Mouse (Mus musculus) ovary, postnatal 10 days (tissue): ENCODE measurements at regions not wholly inside any gene's neighbourhood (a gene's known extent, or its start where the extent isn't known, plus 50 kb on each side); places are given as distances from the start of the nearest gene placed in this dataset.

Experiments used
- DNase-seq: peaks from one replicate; pipeline ENCODE4 v3.0.0; 2022; ENCODE audit warnings: low spot score

DNA sequence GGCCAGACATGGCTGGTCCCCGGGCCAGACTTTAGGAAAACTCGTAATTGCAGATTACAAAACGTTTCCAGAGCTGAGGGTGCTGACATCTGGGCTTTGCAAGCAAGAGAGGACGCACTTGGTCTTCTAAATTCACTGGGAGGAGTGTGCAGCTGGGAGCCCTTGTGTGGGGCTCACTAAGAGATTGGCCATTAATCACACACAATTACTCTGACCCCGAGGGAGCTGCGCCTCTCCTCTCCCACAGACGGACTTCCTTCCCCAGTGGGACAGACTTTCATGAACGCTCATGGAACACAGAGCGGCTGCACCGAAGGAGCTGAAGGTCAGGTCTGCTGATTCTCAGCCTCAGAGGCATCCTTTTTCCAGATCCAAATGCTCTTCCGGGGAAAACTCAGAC, 407.2 kb downstream of the Med13l start:
- DNase-seq, result no peak

DNA sequence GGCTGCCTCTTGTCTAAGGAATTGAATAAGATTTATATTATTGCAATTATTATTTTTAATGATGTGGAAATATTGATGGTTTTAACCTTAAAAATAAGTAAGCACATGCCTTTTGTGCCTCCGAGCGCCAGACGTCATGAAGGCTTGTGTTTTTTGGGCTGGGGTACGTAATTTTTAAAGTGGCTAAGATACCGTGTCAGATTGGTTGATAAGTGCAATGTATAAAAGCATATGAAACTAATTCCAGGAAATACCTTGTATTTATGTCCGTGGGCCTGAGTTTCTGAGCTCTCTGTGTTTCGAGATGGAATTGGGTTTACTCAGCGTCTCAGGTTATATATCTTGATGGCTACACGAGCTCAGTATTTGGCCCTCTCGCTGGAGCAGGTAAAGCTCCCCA, 414.7 kb downstream of the Med13l start:
- DNase-seq, result no peak

DNA sequence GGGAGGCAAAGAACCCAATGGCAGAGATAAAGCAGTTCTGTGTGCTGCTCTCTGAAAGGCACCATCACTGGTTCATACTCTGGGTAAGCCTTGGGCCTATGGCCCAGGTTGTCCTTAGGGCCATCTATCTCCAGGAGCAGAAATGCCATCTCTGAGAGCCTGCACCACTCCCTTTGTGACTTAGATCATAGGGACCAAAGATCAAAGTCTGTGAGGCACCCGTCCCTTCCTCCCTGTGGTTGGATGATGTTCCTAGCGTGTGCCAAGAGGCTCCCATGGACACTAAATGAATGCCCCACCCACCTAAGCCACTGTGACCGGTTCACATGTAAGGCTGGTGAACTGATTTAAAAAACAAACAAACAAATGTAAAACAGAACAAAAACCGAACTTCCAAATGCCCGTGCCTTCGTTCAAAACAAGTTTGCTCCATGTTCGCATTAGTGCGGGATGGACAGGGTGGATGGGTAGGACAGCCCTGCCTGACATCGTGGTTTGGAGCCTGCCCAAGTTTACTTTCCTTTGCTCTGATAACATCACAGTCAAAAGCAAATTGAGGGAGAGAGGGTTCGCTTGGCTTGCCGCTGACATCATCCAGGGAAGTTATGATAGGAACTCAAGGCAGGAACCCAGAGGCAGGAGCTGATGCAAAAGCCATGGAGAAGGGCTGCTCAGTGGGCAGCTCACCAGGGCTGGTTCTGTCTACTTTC, 418.6 kb downstream of the Med13l start:
- DNase-seq, result no peak

DNA sequence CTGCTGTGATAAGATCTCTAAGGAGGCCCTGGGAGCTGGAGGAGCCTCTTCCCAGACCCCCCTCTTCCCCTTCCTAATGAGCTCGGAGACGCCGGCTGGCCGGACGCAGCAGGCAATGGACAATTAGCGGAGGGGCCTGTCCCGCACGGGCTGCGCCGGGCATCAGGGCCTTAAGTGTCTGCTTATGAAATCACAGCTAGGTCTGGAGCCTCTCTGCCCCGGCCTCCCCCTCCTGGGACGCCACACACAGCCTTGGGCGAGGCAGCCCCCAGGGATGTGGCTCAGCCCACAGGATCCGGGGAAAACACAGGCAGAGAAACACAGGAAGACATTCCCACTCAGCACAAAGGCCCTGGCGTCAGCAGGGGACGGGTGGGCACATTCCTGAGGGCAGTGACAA, 420.6 kb downstream of the Med13l start:
- no peak for DNase-seq

DNA sequence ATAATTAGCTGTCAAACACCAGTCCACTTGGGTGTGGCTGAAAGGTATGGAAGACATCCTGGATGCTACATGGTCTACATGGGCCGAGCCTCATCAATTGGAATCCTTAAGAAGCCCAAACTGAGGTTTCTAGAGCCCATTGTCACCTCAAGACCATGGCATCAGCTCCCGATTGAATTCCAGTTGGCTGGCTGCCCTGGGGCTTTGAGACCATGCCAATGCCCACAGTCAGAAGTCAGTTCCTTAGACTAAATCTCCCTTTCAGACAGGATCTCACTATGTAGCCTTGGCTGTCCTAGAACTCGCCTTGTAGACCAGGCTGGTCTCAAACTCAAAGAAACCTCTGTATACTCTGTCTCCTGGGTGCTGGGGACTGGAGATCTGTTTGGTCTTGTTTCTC, 423.8 kb downstream of the Med13l start:
- no peak for DNase-seq

DNA sequence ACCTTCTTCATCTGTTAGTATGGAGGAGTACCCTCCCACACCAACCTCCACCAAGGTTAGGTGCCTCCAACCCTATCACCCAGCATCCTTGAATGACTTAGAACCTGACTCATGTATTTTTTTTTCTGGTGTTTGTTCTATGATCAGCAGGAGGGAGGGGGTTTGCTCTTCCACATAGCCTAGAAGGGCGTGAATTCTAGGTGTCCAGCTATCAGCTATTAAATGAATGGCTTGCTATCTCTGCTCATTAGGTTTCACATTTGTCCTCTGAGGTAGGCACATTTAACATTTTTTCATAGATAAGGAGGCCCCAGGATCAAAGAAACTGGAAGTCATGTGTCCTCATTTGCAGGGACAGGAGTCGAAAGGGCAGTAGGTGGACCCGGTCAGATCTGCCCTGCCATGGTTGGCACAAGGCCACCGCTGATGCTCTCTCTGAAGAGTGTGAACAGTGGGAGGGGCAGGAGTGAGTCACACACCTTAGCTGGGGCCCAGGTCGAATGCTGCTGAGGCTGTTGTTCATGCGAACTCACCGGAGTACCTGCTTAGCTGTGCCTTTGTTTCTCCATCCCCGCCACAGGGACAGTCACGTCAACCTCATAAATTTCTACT, 424.4 kb downstream of the Med13l start:
- no peak for DNase-seq

DNA sequence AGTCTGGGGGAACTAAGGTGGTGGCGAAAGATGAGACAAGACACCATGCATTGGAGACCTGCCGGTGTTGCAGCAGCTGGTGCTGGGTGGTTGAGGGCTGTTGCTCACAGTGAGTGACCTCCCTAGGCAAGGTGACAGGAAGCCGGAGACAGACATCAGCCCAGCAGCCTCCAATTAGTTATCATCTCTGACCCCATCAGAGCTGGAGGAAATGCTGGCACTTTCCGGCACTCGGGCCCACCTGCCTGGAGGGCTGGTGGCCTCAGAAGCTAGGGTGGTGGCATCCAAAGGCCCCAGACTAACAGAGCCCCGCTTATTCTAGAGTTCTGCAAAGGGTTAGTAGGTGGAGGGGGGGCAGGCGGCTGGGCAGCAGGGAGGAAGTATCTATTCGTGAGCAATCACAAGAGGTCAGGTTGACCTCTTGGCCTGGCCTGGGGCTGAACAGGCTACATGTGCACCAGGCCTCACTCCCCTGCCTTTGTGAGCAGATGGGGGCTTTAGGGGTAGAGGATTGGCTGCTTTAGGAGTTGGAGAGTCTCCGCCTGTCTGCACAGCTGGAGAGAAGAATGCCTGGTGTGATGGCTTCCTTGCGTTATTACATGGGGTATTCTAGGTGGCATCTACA, 427.0 kb downstream of the Med13l start:
- no peak for DNase-seq

DNA sequence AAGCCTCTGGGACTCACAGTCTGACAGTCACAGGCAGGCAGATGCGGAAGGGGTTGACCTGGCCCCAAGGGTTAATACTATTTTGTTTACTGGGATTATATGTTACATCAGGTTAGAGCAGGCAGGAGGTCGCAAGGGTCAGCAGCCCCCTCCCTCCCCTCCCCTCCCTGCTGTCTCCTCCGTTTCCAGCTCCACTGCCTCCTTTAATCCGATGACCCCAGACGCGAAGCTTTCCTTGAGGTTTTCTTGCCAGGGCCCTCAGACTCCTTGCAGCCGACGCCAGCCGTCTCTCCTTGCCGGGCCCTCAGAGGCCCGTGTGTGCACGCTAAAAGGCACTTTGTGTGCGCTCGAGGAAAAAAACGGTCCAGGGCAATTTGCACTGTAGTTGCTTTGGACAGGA, 438.6 kb downstream of the Med13l start:
- DNase-seq, result no peak

DNA sequence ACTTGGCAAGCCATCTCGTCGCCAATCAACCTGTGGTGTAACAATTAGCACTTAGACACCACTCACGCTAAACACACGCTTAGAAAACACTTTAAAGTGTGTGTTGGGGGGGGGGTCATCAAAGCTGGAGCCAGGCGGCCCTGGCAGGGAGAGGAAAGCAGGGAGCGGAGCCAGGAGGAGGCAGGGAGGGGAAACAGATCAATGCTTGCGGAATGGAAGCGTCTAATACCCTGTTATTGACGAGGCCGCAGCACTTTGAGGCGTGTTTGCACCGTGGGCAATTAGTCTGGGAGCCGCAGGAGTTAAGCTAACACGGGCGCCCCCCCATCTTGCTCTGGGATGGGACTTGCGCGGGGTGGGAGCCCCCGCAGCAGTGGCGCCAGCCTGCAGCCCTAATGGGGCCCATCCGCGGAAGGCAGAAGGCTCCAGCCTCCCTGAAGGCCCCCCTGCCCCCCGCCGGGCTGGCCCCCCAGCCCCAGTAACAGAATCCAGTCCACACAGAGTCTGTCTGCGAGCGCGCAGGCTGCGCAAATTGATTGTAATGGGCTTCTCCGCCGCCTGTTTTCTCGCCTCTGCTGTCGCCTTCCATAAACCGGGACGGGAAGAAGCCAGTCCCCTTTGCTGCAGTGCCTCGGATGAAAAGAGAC, 445.5 kb downstream of the Med13l start:
- DNase-seq, result no peak

DNA sequence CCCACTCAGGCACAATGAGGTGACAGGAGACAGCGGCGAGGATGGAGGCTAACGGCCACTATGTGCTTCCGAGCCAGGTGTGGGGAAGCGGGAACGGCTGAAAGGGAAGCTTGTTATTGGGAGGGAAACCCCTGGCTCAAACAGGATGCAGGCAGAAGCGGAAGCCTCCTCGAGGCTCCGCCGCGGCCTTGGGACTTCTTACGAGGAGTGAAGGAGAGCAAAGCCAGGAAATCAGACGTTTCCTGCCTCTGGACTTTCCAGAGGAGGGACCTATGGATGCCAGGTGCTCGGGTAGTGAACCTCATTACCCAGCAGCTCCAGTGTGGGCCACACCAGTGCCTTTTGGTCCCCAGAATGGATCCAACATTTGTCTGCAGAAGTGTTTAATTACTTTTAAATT, 449.6 kb downstream of the Med13l start:
- no peak for DNase-seq

DNA sequence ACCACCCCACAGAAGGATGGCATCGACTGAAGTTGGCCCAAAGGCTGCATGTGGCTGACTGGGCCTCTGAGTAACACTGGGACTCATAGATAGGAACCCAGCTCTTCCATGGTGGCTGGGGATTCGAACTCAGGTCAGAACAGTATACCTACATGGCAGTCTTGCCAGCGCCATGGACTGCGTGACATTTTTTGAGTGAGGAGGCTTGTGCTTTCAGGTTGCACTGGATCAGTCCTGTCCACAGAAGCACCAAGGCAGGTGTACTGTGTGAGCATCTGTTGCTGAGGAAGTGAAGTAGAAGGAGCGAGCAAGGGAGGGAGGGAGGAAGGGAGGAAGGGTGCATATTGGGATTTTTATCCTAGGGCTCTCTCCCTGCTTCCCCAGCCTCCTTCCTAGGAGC, 454.7 kb downstream of the Med13l start:
- DNase-seq, result no peak

DNA sequence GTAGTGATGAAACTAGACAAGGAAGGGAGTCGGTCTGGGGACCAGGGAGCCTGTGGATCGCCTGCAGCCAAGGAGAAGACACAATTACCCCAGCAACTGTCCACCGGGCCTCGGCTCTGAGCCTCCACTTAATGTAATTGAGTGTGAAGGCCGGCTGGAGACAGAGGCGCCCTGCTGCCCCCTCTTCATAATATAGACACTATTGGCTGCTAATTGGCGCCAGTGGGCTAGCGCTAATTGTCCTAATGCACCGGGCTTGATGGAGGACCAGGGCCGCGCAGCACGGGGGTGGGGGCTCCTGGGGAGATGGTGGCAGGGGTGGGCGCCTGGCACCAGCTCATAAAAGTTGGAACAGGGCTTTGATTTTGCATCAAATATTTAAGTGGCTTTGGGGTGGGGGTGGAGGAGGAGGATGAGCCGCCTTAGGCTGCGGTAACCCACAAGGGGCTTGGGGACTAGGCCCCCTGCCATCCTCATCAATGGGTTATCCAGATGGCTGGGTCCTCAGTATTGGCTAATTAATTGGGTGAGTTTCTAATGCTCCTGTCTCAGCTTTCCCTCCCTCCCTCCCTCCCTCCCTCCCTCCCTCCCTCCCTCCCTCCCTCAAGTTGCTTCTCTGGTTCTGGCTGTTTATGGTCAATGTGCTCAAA, 455.3 kb downstream of the Med13l start:
- no peak for DNase-seq

DNA sequence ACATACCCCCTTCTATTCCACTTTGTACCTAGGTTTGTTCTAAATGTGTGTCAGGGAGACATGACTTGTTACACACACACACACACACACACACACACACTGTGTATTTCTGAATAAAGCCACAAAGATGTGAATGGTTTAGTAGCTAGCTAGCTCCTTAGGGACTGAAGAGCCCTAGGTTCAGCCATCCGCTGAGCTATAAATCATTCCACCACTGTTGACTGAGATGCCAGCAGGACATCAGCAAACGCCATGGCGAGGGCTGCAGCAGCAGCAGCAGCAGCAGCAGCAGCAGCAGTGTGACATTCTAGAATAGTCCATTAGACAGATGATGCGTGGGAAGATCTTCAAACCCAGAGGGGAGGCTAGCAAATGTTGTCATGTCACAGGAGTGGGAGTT, 455.9 kb downstream of the Med13l start:
- no peak for DNase-seq

DNA sequence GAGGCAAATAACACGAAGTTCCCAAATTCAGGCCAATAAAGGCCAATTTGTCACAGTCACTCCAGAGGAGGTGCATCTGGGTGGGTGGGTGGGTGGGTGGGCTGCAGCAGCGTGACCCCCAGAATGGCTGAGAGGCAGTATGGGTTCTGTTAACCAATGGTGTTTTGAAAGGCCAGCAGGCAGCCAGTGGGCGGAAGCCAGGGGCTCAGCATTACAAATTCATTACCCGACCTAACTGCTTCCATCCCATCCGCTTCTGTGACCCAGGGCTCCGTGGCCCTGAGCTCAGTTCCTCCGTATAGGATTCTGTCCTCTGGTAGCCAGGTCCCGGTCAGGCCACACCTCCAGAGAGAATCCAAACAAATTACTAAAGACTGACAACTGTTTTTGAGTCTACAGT, 463.5 kb downstream of the Med13l start:
- no peak for DNase-seq

DNA sequence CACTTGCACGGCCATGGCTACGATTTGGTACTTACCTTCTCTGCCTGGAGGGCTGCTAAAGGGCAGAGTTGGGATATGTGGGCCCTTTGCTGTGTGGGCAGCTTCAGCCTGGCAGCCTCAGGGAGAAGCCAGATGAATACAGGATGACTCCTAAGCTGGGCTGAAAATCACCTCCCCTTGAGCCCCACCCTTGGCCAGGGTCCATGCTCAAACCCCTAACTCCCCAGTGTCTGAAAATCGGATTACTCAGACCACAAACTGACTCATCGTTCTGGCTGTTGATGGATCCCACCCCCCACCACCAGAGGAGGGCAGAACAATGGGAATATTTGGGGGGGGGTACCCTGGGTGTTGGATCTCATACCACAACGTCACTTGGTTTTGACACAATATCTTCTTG, 471.6 kb downstream of the Med13l start:
- DNase-seq, result no peak

DNA sequence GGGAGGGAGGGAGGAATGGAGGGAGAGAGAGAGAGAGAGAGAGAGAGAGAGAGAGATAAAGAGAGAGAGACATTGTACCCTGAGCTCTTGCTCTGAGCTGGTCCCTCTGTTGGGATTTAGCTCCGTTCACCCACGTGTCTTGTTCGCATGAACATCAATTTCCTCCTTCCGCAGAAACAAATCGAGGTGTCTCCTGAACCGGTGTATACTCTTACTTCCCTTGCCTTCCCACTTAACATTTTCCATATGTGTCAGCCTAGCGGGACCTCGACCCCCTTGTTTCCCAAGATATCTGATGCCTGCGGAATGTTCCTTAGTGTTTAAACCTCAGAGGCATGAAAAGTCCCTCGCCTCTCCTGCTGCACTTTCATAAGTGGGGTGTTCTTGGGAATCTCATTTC, 484.1 kb downstream of the Med13l start:
- DNase-seq, result no peak

DNA sequence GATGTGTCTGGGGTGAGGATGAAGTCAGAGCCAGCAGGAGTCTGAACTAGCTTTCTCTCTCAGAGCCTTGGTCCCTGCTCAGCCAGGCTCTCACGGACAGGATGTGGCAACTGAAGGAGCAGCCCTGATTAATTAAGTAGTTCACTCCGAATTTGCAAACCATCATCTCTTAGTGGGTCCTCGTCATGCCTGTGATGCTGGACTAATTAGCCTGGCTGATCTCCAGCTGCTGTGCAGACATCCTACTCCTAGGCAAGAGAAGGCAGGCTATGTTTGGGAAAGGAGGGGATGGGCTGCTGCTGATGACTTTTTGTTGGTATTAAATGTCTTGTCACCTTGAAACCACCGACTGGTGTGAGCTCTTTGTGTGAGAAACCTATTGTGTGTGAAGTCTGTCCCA, 487.1 kb downstream of the Med13l start:
- DNase-seq, result no peak

DNA sequence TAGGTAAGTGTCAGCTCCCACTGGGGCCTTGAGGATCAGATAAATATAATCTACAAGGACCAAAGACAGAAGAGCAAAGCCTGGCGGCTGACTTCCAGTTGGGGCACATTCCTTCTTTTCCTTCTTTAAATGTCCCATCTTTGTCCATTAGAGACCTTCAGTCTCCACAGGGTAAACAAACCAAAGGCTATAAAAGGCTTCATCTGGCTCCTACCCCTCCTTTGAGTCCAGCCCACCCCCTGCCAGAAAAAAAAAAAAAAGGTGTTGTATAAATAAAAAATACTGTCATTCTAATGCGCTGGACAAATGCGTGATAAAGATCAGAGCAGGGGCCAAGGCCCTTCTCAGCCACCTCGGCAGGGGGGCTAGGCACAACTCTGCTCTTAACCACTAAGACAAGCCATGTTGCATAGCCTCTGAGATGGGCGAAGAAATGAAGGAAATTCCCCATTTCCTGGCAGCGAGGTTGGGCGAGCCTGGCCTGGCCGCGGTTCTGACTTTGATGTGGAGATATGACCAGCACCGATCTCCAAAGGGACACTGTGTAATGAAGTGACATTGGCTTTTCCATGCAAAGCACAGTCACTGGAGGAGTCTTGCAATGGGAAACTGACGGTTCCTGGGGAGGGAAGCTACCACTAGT, 492.0 kb downstream of the Med13l start:
- no peak for DNase-seq

DNA sequence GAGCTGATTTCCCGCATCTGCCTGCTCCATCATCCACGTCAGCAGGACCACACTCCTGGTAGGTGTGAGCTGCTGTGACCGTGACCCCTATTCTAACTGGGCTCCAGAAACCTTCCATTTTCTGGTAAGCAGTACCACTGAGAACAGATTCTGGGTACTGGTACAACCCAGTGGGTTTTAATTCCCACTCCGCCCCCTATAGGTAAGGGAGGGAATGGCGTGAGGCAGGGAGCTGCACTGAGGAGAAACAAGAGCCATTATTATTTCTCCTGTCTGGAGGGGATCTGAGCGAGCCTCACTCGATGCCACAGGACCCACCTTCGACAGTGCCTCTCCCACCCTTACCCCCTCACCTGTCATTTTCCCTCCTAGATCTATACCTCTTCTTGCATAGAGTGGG, 493.3 kb downstream of the Med13l start:
- no peak for DNase-seq

DNA sequence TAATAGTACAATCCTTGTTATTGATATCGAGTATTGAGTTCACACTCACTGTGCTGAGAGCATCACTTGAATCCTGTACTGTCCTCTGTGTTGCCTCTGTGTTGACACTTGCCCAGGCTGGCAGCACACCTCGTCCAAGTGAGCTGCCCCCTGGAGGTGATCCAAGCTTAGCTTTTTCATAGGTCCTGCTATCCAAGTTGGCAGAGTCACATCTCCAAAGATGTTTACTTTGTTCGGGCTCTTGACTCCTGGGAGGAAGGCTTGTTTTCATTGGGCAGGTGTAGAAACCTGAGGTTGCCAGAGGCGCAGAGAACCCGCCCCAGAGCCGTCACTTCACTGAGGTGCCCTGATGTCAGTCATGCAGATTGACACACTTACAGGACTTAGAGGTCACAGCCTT, 493.9 kb downstream of the Med13l start:
- no peak for DNase-seq

DNA sequence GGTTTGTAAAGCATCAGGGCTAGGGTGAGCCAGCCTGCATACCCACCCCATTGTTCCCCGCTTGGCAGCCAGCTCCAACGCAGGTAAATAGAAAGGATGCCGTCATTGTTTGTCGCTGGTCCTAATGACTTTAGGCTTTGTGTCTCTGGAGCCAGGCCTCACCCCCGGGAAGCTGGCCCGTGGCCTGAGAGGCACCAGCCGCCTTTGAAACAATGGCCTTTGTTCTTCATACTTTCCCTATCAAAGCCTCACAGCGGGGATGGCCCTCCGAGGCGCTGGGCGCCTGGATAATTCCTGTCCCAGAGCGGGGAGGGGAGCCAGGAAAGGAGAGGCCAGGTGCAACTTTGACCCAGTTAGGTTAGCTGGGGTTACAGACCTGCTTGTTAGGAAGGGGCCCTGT, 495.0 kb downstream of the Med13l start:
- no peak for DNase-seq

DNA sequence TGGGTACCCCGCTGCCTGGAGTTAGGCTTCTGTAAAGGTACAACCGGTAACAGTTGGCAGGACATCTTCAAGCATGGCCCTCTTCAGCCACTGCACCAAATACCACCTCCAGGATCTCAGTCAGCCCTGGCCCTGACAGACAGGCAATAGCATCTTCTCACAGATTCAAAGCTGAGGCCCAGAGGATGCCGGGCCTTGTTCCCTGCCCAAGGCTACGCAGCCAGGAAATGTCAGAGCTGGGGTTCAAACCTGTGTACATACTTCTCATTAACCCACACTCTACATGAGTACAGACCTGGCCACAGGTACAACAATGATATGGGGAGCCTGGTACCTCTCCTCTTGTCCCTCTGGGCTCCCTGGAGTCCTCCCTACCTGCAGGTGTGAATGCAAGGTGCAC, 497.3 kb downstream of the Med13l start:
- DNase-seq, result no peak
